Mouse (Mus musculus) hindbrain, embryonic 10.5 days (tissue): ENCODE measurements around the gene Gm20481. TPM values are rescaled to one million over a fixed set of nuclear protein-coding genes. Genes with fewer than 3 reads are reported as not detected.

Experiments used
- DNase-seq: peaks from one replicate; pipeline ENCODE4 v3.0.0-alpha.2; 2017; ENCODE audit warnings: low spot score
- H3K27ac ChIP-seq: fragments of 300-500 bp; sonication (generic); 2 replicates; pipeline ENCODE4 v1.5.1; 2016; ENCODE audit warnings: mild to moderate bottlenecking, moderate library complexity
- H3K27me3 ChIP-seq: fragments of 300-500 bp; sonication (generic); 2 replicates; pipeline ENCODE4 v1.6.1; 2016; ENCODE audit warnings: mild to moderate bottlenecking; ENCODE audit not compliant: poor library complexity, insufficient read depth, severe bottlenecking
- H3K36me3 ChIP-seq: fragments of 300-500 bp; sonication (generic); 2 replicates; pipeline ENCODE4 v1.6.1; 2016; ENCODE audit warnings: mild to moderate bottlenecking, moderate library complexity
- H3K4me1 ChIP-seq: fragments of 300-500 bp; sonication (generic); replicated peaks from 2 replicates; pipeline ENCODE4 v1.6.1; 2016; ENCODE audit warnings: mild to moderate bottlenecking
- H3K4me3 ChIP-seq: fragments of 300-500 bp; sonication (generic); 2 replicates; pipeline ENCODE4 v1.5.1; 2016; ENCODE audit warnings: mild to moderate bottlenecking, moderate library complexity
- H3K9me3 ChIP-seq: fragments of 300-500 bp; sonication (generic); 2 replicates; pipeline ENCODE4 v1.6.1; 2016; ENCODE audit warnings: mild to moderate bottlenecking, moderate library complexity
- WGBS: fragments of 180-500 bp; shearing (Covaris S2); methylation state at CpG from one replicate; pipeline ENCODE4 v1.1.7; 2016; 5-methylcytosine and 5-hydroxymethylcytosine counted together
- polyA plus RNA-seq: library from polyadenylated mRNA; unstranded; fragments of >200 nt; fragmentation: Nextera tagmentation; extraction: Ambion mirVana; gene quantifications from 2 replicates; pipeline ENCODE4 v1.2.1, GENCODE M21; 2016

The Gm20481 gene
- polyA plus RNA-seq, 1 experiment from 2014 or later, result 0.42 TPM

GRCm38 (mm10) chr17:35020551-35020950 lies 50.8 kb downstream of the Gm20481 start:
- 91% methylated on average over 8 of the region's 8 CpGs for WGBS
- no peaks in the 10 kb centered on the region for H3K9me3 ChIP-seq

GRCm38 (mm10) chr17:35021163-35021808 lies 51.6 kb downstream of the Gm20481 start:
- Histone ChIP-seq H3K27ac (peak overlapping the region; percentile 86), H3K27me3 (no peaks in the 10 kb centered on the region), H3K4me3 (peak overlapping the region; percentile 39), H3K9me3 (no peaks in the 10 kb centered on the region), H3K4me1 (peaks cover 51% of the 10 kb centered on the region), H3K36me3 (peaks cover 23% of the 10 kb centered on the region)
- peak; percentile 92 for DNase-seq
- WGBS, result 8% methylated on average over 17 of the region's 17 CpGs

More at GRCm38 (mm10) chr17:35020551-35020950, 50.8 kb downstream of the Gm20481 start:
- H3K27ac ChIP-seq, result no peak overlapping the region; the same call in 1 of the 2 replicates
- peaks cover 31% of the 10 kb centered on the region for H3K36me3 ChIP-seq
- H3K27me3 ChIP-seq, result no peaks in the 10 kb centered on the region
- H3K4me1 ChIP-seq, result peaks cover 44% of the 10 kb centered on the region
- no peak overlapping the region; the same call in 1 of the 2 replicates for H3K4me3 ChIP-seq
- no peak for DNase-seq

Other genes with a start within 250 kb of the Gm20481 start
- not detected in 2 replicates for gene C4b, start 226.0 kb upstream of the Gm20481 start, polyA plus RNA-seq
- gene Cyp21a1, start 165.4 kb upstream of the Gm20481 start, polyA plus RNA-seq, result not detected in 2 replicates
- 29.0 and 34.4 TPM in 2 replicates for gene Stk19, start 133.0 kb upstream of the Gm20481 start, polyA plus RNA-seq
- gene Dxo, start 132.9 kb upstream of the Gm20481 start, polyA plus RNA-seq, result 83.2 and 83.7 TPM in 2 replicates
- gene Skiv2l, start 119.7 kb upstream of the Gm20481 start, polyA plus RNA-seq, result 58.2 and 65.1 TPM in 2 replicates
- gene Nelfe, start 119.5 kb upstream of the Gm20481 start, polyA plus RNA-seq, result 137 and 139 TPM in 2 replicates
- 1.9 TPM in 2 replicates for gene Cfb, start 107.4 kb upstream of the Gm20481 start, polyA plus RNA-seq
- 5.2 and 5.6 TPM in 2 replicates for gene Zbtb12, start 90.4 kb upstream of the Gm20481 start, polyA plus RNA-seq
- 0.14 TPM in 1 of 2 replicates, not detected in the other for gene Gm20547, start 87.9 kb upstream of the Gm20481 start, polyA plus RNA-seq
- gene C2, start 71.6 kb upstream of the Gm20481 start, polyA plus RNA-seq, result 0.58 and 1.0 TPM in 2 replicates
- 98.2 and 100 TPM in 2 replicates for gene Ehmt2, start 71.4 kb upstream of the Gm20481 start, polyA plus RNA-seq
- 0.41 TPM in 1 of 2 replicates, not detected in the other for gene Slc44a4, start 55.4 kb upstream of the Gm20481 start, polyA plus RNA-seq
- 16.2 and 20.7 TPM in 2 replicates for gene Neu1, start 38.7 kb upstream of the Gm20481 start, polyA plus RNA-seq
- 0.09 and 0.20 TPM in 2 replicates for gene Hspa1b, start 10.7 kb upstream of the Gm20481 start, polyA plus RNA-seq
- 0.90 and 1.7 TPM in 2 replicates for gene Hspa1a, start 2.2 kb downstream of the Gm20481 start, polyA plus RNA-seq
- gene Hspa1l, start 2.8 kb downstream of the Gm20481 start, polyA plus RNA-seq, result 0.76 and 0.78 TPM in 2 replicates
- gene Lsm2, start 11.9 kb downstream of the Gm20481 start, polyA plus RNA-seq, result 278 and 314 TPM in 2 replicates
- gene Vars, start 31.1 kb downstream of the Gm20481 start, polyA plus RNA-seq, result 176 and 199 TPM in 2 replicates
- 0.10 and 0.24 TPM in 2 replicates for gene Vwa7, start 46.7 kb downstream of the Gm20481 start, polyA plus RNA-seq
- gene Sapcd1, start 58.1 kb downstream of the Gm20481 start, polyA plus RNA-seq, result 5.2 and 5.6 TPM in 2 replicates
- gene Msh5, start 76.8 kb downstream of the Gm20481 start, polyA plus RNA-seq, result 3.9 and 6.4 TPM in 2 replicates
- 232 and 239 TPM in 2 replicates for gene Clic1, start 80.1 kb downstream of the Gm20481 start, polyA plus RNA-seq
- 536 and 664 TPM in 2 replicates for gene Ddah2, start 89.1 kb downstream of the Gm20481 start, polyA plus RNA-seq
- gene Ly6g6c, start 95.5 kb downstream of the Gm20481 start, polyA plus RNA-seq, result 0.20 and 0.27 TPM in 2 replicates
- 0.76 and 1.1 TPM in 2 replicates for gene Mpig6b, start 96.3 kb downstream of the Gm20481 start, polyA plus RNA-seq
- gene Ly6g6e, start 107.0 kb downstream of the Gm20481 start, polyA plus RNA-seq, result 0.76 and 0.97 TPM in 2 replicates
- gene Ly6g6d, start 108.2 kb downstream of the Gm20481 start, polyA plus RNA-seq, result 2.1 and 2.4 TPM in 2 replicates
- 0.67 and 0.80 TPM in 2 replicates for gene Ly6g6f, start 115.7 kb downstream of the Gm20481 start, polyA plus RNA-seq
- 58.2 and 67.1 TPM in 2 replicates for gene Abhd16a, start 119.4 kb downstream of the Gm20481 start, polyA plus RNA-seq
- not detected in 2 replicates for gene Ly6g5c, start 138.4 kb downstream of the Gm20481 start, polyA plus RNA-seq
- 0.90 and 1.7 TPM in 2 replicates for gene Ly6g5b, start 145.5 kb downstream of the Gm20481 start, polyA plus RNA-seq
- 33.1 and 33.5 TPM in 2 replicates for gene Gpank1, start 151.5 kb downstream of the Gm20481 start, polyA plus RNA-seq
- 303 and 328 TPM in 2 replicates for gene Csnk2b, start 152.1 kb downstream of the Gm20481 start, polyA plus RNA-seq
- 10.0 and 10.2 TPM in 2 replicates for gene D17H6S53E, start 156.5 kb downstream of the Gm20481 start, polyA plus RNA-seq
- 0.16 and 0.49 TPM in 2 replicates for gene Apom, start 162.1 kb downstream of the Gm20481 start, polyA plus RNA-seq
- 70.3 and 77.6 TPM in 2 replicates for gene Bag6, start 165.3 kb downstream of the Gm20481 start, polyA plus RNA-seq
- gene Prrc2a, start 195.0 kb downstream of the Gm20481 start, polyA plus RNA-seq, result 193 and 221 TPM in 2 replicates
- gene Aif1, start 206.2 kb downstream of the Gm20481 start, polyA plus RNA-seq, result 4.2 and 6.5 TPM in 2 replicates
- 4.8 and 11.9 TPM in 2 replicates for gene Lst1, start 218.5 kb downstream of the Gm20481 start, polyA plus RNA-seq
- gene Ltb, start 224.5 kb downstream of the Gm20481 start, polyA plus RNA-seq, result 0.17 and 0.19 TPM in 2 replicates
- not detected in 2 replicates for gene Tnf, start 232.1 kb downstream of the Gm20481 start, polyA plus RNA-seq
- not detected in 2 replicates for gene Lta, start 235.4 kb downstream of the Gm20481 start, polyA plus RNA-seq